ENCODE assay signal across 8 mouse cellular contexts in the genomic region with DNA sequence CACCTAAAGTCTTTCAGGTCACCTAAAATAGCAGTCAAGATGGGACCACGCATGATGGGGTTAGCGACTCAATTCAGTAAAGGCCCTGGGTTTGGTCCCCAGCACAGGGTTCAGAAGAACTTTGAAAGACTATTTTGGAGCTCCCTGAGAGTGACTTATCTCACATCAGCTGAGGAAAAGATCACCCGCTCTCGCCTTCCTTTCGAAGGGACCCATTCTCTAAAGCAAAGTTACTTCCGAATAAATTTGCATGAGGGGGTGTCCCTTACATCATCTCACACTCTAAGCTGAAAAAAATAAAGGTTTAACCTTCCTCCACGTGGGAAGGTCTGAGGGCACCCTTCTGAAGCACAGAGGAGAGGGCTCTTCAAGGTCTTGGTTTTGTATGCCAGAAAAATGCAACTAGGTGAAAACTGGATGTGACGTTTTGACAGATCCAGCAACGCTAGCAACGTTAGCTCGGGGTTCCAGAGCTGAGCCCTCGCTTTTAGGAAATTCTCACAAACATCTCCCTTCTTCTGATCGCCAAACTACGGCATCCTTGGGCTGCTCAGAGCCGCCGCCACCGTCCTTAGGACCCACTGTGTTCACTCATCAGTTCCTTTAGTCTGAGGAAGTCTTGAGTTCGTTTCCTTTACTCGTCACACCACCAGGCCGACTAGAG. TPM values are rescaled to one million over a fixed set of nuclear protein-coding genes. Genes with fewer than 3 reads are reported as not detected.
A peak's percentile ranks its signal among the peaks of the same experiment; 100 is the strongest.
DNase-seq lines count a peak whose midpoint lies in the region; ATAC-seq lines count a peak whose summit lies in the region.

No protein-coding gene starts in this region.

- no peaks in the 10 kb centered on the region for H3K9me3 ChIP-seq in kidney, embryonic 15.5 days (replicated peaks)
- no peaks in the 10 kb centered on the region for H3K9me3 ChIP-seq in embryonic facial prominence, embryonic 11.5 days (replicated peaks; ENCODE audit: control insufficient read depth, low read length)
- peaks cover 2% of the 10 kb centered on the region; the same call in 1 of the 2 replicates for H3K9me3 ChIP-seq in intestine, embryonic 16.5 days (ENCODE audit: control insufficient read depth, low read length)

- peak overlapping the region; percentile 94 for H3K4me3 ChIP-seq in kidney, embryonic 15.5 days (replicated peaks)
- H3K4me3 ChIP-seq in embryonic facial prominence, embryonic 11.5 days (ENCODE audit: low read depth, low read length) = peak overlapping the region; percentile 56
- H3K4me3 ChIP-seq in intestine, embryonic 16.5 days (ENCODE audit: low read length) = peak overlapping the region; percentile 76

- no peak for DNase-seq in kidney, postnatal 10 days
- no peak for DNase-seq in embryonic facial prominence, embryonic 11.5 days (ENCODE audit: low spot score)
- DNase-seq in naive thymus-derived CD4-positive, alpha-beta T cell, adult 2 months (ENCODE audit: low read depth) = peak; percentile 88
- no peak for DNase-seq in left cerebral cortex, adult 8-10 months (ENCODE audit: low spot score in 2 of 2)
- DNase-seq in MN1 (ENCODE audit: low spot score) = no peak
- no peak for DNase-seq in gastrocnemius, adult 8-10 months (ENCODE audit: low spot score in 2 of 2)

- ATAC-seq in kidney, embryonic 15.5 days (replicated peaks; ENCODE audit: low FRiP score) = no peak
- no peak for ATAC-seq in embryonic facial prominence, embryonic 11.5 days (replicated peaks; ENCODE audit: insufficient number of reproducible peaks, low FRiP score, low TSS enrichment, low read depth)
- no peak for ATAC-seq in intestine, embryonic 16.5 days

- H3K27me3 ChIP-seq in kidney, embryonic 15.5 days = peaks cover 52% of the 10 kb centered on the region
- peaks cover 25% of the 10 kb centered on the region for H3K27me3 ChIP-seq in embryonic facial prominence, embryonic 11.5 days (ENCODE audit: control insufficient read depth, insufficient read depth, low read length)
- H3K27me3 ChIP-seq in intestine, embryonic 16.5 days (replicated peaks; ENCODE audit: control insufficient read depth, insufficient read depth, low read length) = peaks cover 22% of the 10 kb centered on the region

- no peaks in the 10 kb centered on the region for H3K36me3 ChIP-seq in kidney, embryonic 15.5 days
- no peaks in the 10 kb centered on the region for H3K36me3 ChIP-seq in embryonic facial prominence, embryonic 11.5 days (replicated peaks; ENCODE audit: control insufficient read depth, insufficient read depth, low read depth, low read length)
- H3K36me3 ChIP-seq in intestine, embryonic 16.5 days (ENCODE audit: control insufficient read depth, insufficient read depth, low read length) = no peaks in the 10 kb centered on the region

- peak overlapping the region; percentile 90 for H3K4me2 ChIP-seq in kidney, embryonic 15.5 days
- H3K4me2 ChIP-seq in embryonic facial prominence, embryonic 11.5 days (ENCODE audit: low read depth, low read length) = peak overlapping the region; percentile 47
- peak overlapping the region; percentile 57 for H3K4me2 ChIP-seq in intestine, embryonic 16.5 days (ENCODE audit: low read depth, low read length)

- H3K27ac ChIP-seq in kidney, embryonic 15.5 days = no peak overlapping the region
- no peak overlapping the region for H3K27ac ChIP-seq in embryonic facial prominence, embryonic 11.5 days (replicated peaks; ENCODE audit: low read depth, low read length)
- no peak overlapping the region for H3K27ac ChIP-seq in intestine, embryonic 16.5 days (ENCODE audit: low read length)

- H3K4me1 ChIP-seq in kidney, embryonic 15.5 days = peaks cover 17% of the 10 kb centered on the region
- H3K4me1 ChIP-seq in embryonic facial prominence, embryonic 11.5 days (ENCODE audit: control insufficient read depth, insufficient read depth, low read length) = no peaks in the 10 kb centered on the region
- peaks cover 8% of the 10 kb centered on the region for H3K4me1 ChIP-seq in intestine, embryonic 16.5 days (ENCODE audit: control insufficient read depth, insufficient read depth, low read length)

- peak overlapping the region; percentile 63 for H3K9ac ChIP-seq in kidney, embryonic 15.5 days
- H3K9ac ChIP-seq in embryonic facial prominence, embryonic 11.5 days (replicated peaks; ENCODE audit: low read length) = no peak overlapping the region; the same call in 1 of the 2 replicates
- H3K9ac ChIP-seq in intestine, embryonic 16.5 days (ENCODE audit: low read depth, low read length) = peak overlapping the region; percentile 79

- 16% methylated on average over 20 of the region's 20 CpGs for WGBS in kidney, embryonic 15.5 days
- 22% methylated on average over 20 of the region's 20 CpGs for WGBS in embryonic facial prominence, embryonic 11.5 days
- 17% methylated on average over 20 of the region's 20 CpGs for WGBS in intestine, embryonic 16.5 days

RNA-seq across cellular contexts. Expression of a gene that starts 0.5 kb away (rescaled TPM):
- polyA plus RNA-seq in kidney, embryonic 15.5 days (2015; fragmentation: Nextera tagmentation; extraction: Ambion mirVana) = 0.12 and 0.27 TPM in 2 replicates
- 0.24 TPM in 1 of 2 replicates, not detected in the other for polyA plus RNA-seq in embryonic facial prominence, embryonic 11.5 days (2014; fragmentation: Nextera tagmentation; extraction: Ambion mirVana)
- polyA plus RNA-seq in intestine, embryonic 16.5 days (2015; fragmentation: Nextera tagmentation; extraction: Ambion mirVana) = 0.92 and 1.0 TPM in 2 replicates
- not detected for total RNA-seq in left cerebral cortex, adult 8-10 months (2022)
- total RNA-seq in gastrocnemius, adult 8-10 months (2022) = not detected

RNA-seq across cellular contexts. Expression of a gene that starts 4.6 kb away (rescaled TPM):
- polyA plus RNA-seq in kidney, embryonic 15.5 days (2015; fragmentation: Nextera tagmentation; extraction: Ambion mirVana) = 0.43 and 0.44 TPM in 2 replicates
- polyA plus RNA-seq in embryonic facial prominence, embryonic 11.5 days (2014; fragmentation: Nextera tagmentation; extraction: Ambion mirVana) = 0.07 TPM in 1 of 2 replicates, not detected in the other
- polyA plus RNA-seq in intestine, embryonic 16.5 days (2015; fragmentation: Nextera tagmentation; extraction: Ambion mirVana) = 0.23 and 0.24 TPM in 2 replicates
- under 1 TPM; 0.23 to 0.76 (median 0.52) TPM for total RNA-seq in left cerebral cortex, adult 8-10 months (2022)
- not detected for total RNA-seq in gastrocnemius, adult 8-10 months (2022)

RNA-seq across cellular contexts. Expression of a gene that starts 36.7 kb away (rescaled TPM):
- polyA plus RNA-seq in kidney, embryonic 15.5 days (2015; fragmentation: Nextera tagmentation; extraction: Ambion mirVana) = 59.4 and 61.1 TPM in 2 replicates
- polyA plus RNA-seq in embryonic facial prominence, embryonic 11.5 days (2014; fragmentation: Nextera tagmentation; extraction: Ambion mirVana) = 8.0 and 9.3 TPM in 2 replicates
- polyA plus RNA-seq in intestine, embryonic 16.5 days (2015; fragmentation: Nextera tagmentation; extraction: Ambion mirVana) = 62.9 and 65.2 TPM in 2 replicates
- total RNA-seq in left cerebral cortex, adult 8-10 months (2022) = 10 to 100 TPM; 43.6 to 47.0 (median 45.1) TPM
- total RNA-seq in gastrocnemius, adult 8-10 months (2022) = 10 to 100 TPM; 26.7 to 31.9 (median 28.4) TPM

RNA-seq across cellular contexts. Expression of a gene that starts 47.6 kb away (rescaled TPM):
- polyA plus RNA-seq in kidney, embryonic 15.5 days (2015; fragmentation: Nextera tagmentation; extraction: Ambion mirVana) = not detected in 2 replicates
- polyA plus RNA-seq in embryonic facial prominence, embryonic 11.5 days (2014; fragmentation: Nextera tagmentation; extraction: Ambion mirVana) = not detected in 2 replicates
- not detected in 2 replicates for polyA plus RNA-seq in intestine, embryonic 16.5 days (2015; fragmentation: Nextera tagmentation; extraction: Ambion mirVana)
- not detected for total RNA-seq in left cerebral cortex, adult 8-10 months (2022)
- total RNA-seq in gastrocnemius, adult 8-10 months (2022) = not detected
